ENCODE assay signal across 9 mouse cellular contexts in genomic region chr16:8938516-8938915, GRCm38 (mm10).
DNase-seq lines count a peak whose midpoint lies in the region; ATAC-seq and TF ChIP-seq lines count a peak whose summit lies in the region.
"Had no signal": no experiment of that assay in that cellular context is flagged by ENCODE, and none has a peak within 500 bp of the region (broad histone marks: within the 10 kb centered on the region; RNA-seq: fewer than 3 reads in every experiment).

No protein-coding gene starts in this region.

- no peak overlapping the region for H3K4me3 ChIP-seq in forebrain, postnatal 0 days (ENCODE audit: low read depth, low read length)
- no peak overlapping the region for H3K4me3 ChIP-seq in forebrain, embryonic 10.5 days
- H3K4me3 ChIP-seq in left cerebral cortex, adult 2 months, result no peak overlapping the region
- H3K4me3 ChIP-seq in liver, embryonic 12.5 days, result no peak overlapping the region
- H3K4me3 ChIP-seq: midbrain, embryonic 12.5 days had no signal

- peak; percentile 51; the same call in 1 of the 2 replicates for ATAC-seq in forebrain, postnatal 0 days
- no peak for ATAC-seq in liver, embryonic 12.5 days
- ATAC-seq in megakaryocyte-erythroid progenitor cell, adult 5-6 weeks (replicated peaks; ENCODE audit: low FRiP score, low TSS enrichment, poor library complexity, severe bottlenecking), result no peak

- H3K27me3 ChIP-seq in forebrain, postnatal 0 days (ENCODE audit: insufficient read depth, low read length), result no peaks in the 10 kb centered on the region
- H3K27me3 ChIP-seq in forebrain, embryonic 10.5 days (ENCODE audit: poor library complexity, severe bottlenecking), result no peaks in the 10 kb centered on the region
- H3K27me3 ChIP-seq in liver, embryonic 12.5 days (replicated peaks), result 0 out of 2 replicates have a peak, but pooled peaks cover 2% of the 10 kb centered on the region
- H3K27me3 ChIP-seq: midbrain, embryonic 12.5 days had no signal

- H3K36me3 ChIP-seq in forebrain, postnatal 0 days (ENCODE audit: insufficient read depth), result no peaks in the 10 kb centered on the region
- no peaks in the 10 kb centered on the region for H3K36me3 ChIP-seq in forebrain, embryonic 10.5 days (replicated peaks)
- H3K36me3 ChIP-seq in liver, embryonic 12.5 days, result no peaks in the 10 kb centered on the region
- H3K36me3 ChIP-seq: midbrain, embryonic 12.5 days had no signal

- H3K4me2 ChIP-seq in forebrain, postnatal 0 days (ENCODE audit: low read depth), result no peak overlapping the region
- H3K4me2 ChIP-seq in liver, embryonic 12.5 days, result no peak overlapping the region
- H3K4me2 ChIP-seq: midbrain, embryonic 12.5 days had no signal

- TF ChIP-seq CTCF in forebrain, postnatal 0 days (IDR thresholded peaks at IDR 0.05; ENCODE audit: low read depth), result no peak
- TF ChIP-seq CTCF in left cerebral cortex, adult 2 months (IDR thresholded peaks at IDR 0.05), result no peak; the same call in 1 of the 2 replicates

- peak; percentile 58 for DNase-seq in forebrain, postnatal 0 days
- DNase-seq in forebrain, embryonic 10.5 days (ENCODE audit: extremely low spot score, low spot score), result no peak
- DNase-seq in adipocyte (ENCODE audit: low spot score), result peak; percentile 16
- peak; percentile 45 for DNase-seq in fibroblast of lung, adult 2 months (ENCODE audit: low read depth)
- peak; percentile 79 to 82 for DNase-seq in left cerebral cortex, adult 2 months (ENCODE audit: extremely low spot score in 1 of 2, low spot score in 2 of 2)
- no peak for DNase-seq in thymus, adult 18-20 months

- intact Hi-C loops in left cerebral cortex, adult 2 months (cut with DNase I), result loop anchor here (5.0 kb wide), 1 partner anchor 54 kb away; no protein-coding TSS in a partner anchor

- H3K9me3 ChIP-seq in forebrain, postnatal 0 days (ENCODE audit: low read length), result no peaks in the 10 kb centered on the region
- no peaks in the 10 kb centered on the region for H3K9me3 ChIP-seq in forebrain, embryonic 10.5 days
- no peaks in the 10 kb centered on the region for H3K9me3 ChIP-seq in liver, embryonic 12.5 days (replicated peaks)
- H3K9me3 ChIP-seq: midbrain, embryonic 12.5 days had no signal

- 30% methylated on average over 5 of the region's 5 CpGs for WGBS in forebrain, postnatal 0 days
- 69% methylated on average over 5 of the region's 5 CpGs for WGBS in forebrain, embryonic 10.5 days
- WGBS in liver, embryonic 12.5 days (ENCODE audit: insufficient replicate concordance), result 21% methylated on average over 5 of the region's 5 CpGs

- H3K27ac ChIP-seq in forebrain, postnatal 0 days (ENCODE audit: low read depth, low read length), result no peak overlapping the region
- H3K27ac ChIP-seq in forebrain, embryonic 10.5 days, result no peak overlapping the region
- H3K27ac ChIP-seq in left cerebral cortex, adult 2 months, result peak overlapping the region; percentile 81
- no peak overlapping the region for H3K27ac ChIP-seq in liver, embryonic 12.5 days
- H3K27ac ChIP-seq: midbrain, embryonic 12.5 days had no signal

- no peak overlapping the region for H3K9ac ChIP-seq in forebrain, postnatal 0 days
- H3K9ac ChIP-seq in liver, embryonic 12.5 days, result no peak overlapping the region
- H3K9ac ChIP-seq: midbrain, embryonic 12.5 days had no signal

- H3K4me1 ChIP-seq in forebrain, postnatal 0 days (ENCODE audit: insufficient read depth), result no peaks in the 10 kb centered on the region
- H3K4me1 ChIP-seq in forebrain, embryonic 10.5 days, result peaks cover 15% of the 10 kb centered on the region
- no peaks in the 10 kb centered on the region for H3K4me1 ChIP-seq in liver, embryonic 12.5 days

Comparison
In these comparisons a context has a peak if more than half of its experiments do, and no peak if none do; other contexts are left out.
1. DNase-seq: peak in forebrain, postnatal 0 days (single experiment), adipocyte (single experiment), fibroblast of lung, adult 2 months (single experiment) and left cerebral cortex, adult 2 months (2 of 2); none in forebrain, embryonic 10.5 days (single experiment) and thymus, adult 18-20 months (0 of 2).